Mouse (Mus musculus): ENCODE measurements around the gene Urad. TPM values are rescaled to one million over a fixed set of nuclear protein-coding genes. Genes with fewer than 3 reads are reported as not detected.

Urad gene
- not detected in 2 replicates for polyA plus RNA-seq (2015; fragmentation: Nextera tagmentation; extraction: Ambion mirVana)

DNA sequence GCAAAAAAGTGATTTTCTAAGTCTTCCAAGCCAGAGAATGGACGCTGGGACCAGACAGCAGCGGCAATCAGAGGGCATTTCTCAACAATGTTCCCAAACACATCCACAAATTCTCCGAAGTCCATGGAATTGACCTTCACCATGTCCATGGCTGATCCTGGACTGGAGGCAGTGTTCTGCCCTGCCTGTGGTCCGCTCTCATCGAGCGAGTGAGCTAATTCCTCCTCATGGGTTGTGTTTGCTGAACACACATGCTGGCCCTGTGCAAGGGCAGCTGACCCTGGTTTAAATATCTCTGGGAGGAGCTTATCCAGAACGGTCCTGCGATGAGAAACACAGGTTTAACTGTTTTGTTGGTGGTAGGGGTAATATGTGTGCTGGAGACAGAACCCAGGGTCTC, at the start of gene Urad:
Gene Urad, minus strand, starts transcription at position 258 of the 400 bp plus-strand sequence.
- Histone ChIP-seq H3K4me3 (ENCODE audit: low read length) (no peak within 1 kb of the TSS), H3K27ac (ENCODE audit: low read length) (no peak within 1 kb of the TSS), H3K4me1 (ENCODE audit: insufficient read depth, low read length) (no peaks in the 10 kb centered on the region; the same call in 1 of the 2 replicates), H3K9ac (replicated peaks; ENCODE audit: low read length) (no peak within 1 kb of the TSS), H3K27me3 (ENCODE audit: insufficient read depth, low read length) (peaks cover 51% of the 10 kb centered on the region), H3K36me3 (ENCODE audit: insufficient read depth, low read length) (no peaks in the 10 kb centered on the region), H3K4me2 (replicated peaks; ENCODE audit: low read depth, low read length) (no peak within 1 kb of the TSS), H3K9me3 (ENCODE audit: low read length) (no peaks in the 10 kb centered on the region)
- WGBS = 71% methylated on average over 8 of the region's 8 CpGs
- no peak for ATAC-seq (ENCODE audit: low FRiP score, low TSS enrichment)

DNA sequence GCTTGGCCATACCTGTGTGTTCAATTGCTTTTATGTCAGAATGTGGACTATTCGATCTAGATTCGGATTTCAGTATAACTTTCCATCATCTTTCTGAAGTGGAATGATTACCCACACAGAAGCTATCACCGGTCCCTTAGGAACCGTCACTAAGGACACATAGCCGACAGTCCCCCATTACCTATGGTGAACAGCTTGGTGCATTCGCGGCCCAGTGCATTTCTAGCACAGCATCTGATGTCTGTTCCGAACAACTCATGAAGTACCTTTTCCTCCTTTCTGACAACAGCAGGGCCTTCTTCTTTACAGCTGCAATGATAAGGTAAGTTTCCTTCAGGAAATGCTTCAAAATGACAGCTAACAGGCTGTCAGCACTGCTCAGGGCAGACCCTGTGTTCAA, 48.0 kb upstream of the Urad start:
- Histone ChIP-seq H3K27me3 (ENCODE audit: insufficient read depth, low read length) (no peaks in the 10 kb centered on the region), H3K9me3 (ENCODE audit: low read length) (no peaks in the 10 kb centered on the region), H3K9ac (replicated peaks; ENCODE audit: low read length) (no peak overlapping the region), H3K27ac (ENCODE audit: low read length) (no peak overlapping the region), H3K36me3 (ENCODE audit: insufficient read depth, low read length) (no peaks in the 10 kb centered on the region), H3K4me1 (ENCODE audit: insufficient read depth, low read length) (no peaks in the 10 kb centered on the region), H3K4me3 (ENCODE audit: low read length) (no peak overlapping the region), H3K4me2 (replicated peaks; ENCODE audit: low read depth, low read length) (no peak overlapping the region)
- no peak for ATAC-seq (ENCODE audit: low FRiP score, low TSS enrichment)
- WGBS = 86% methylated on average over 8 of the region's 8 CpGs

- no peaks in the 10 kb centered on the region for H3K27me3 ChIP-seq (ENCODE audit: insufficient read depth, low read length)
- no peaks in the 10 kb centered on the region for H3K9me3 ChIP-seq (ENCODE audit: low read length)
- H3K27ac ChIP-seq (ENCODE audit: low read length) = no peak overlapping the region
- H3K4me1 ChIP-seq (ENCODE audit: insufficient read depth, low read length) = no peaks in the 10 kb centered on the region
- ATAC-seq (ENCODE audit: low FRiP score, low TSS enrichment) = no peak
- H3K4me3 ChIP-seq (ENCODE audit: low read length) = no peak overlapping the region
- no peak overlapping the region for H3K9ac ChIP-seq (replicated peaks; ENCODE audit: low read length)
- H3K4me2 ChIP-seq (replicated peaks; ENCODE audit: low read depth, low read length) = no peak overlapping the region
- no peaks in the 10 kb centered on the region for H3K36me3 ChIP-seq (ENCODE audit: insufficient read depth, low read length)
- WGBS = 90% methylated on average over 6 of the region's 6 CpGs
Measured at GRCm38 (mm10) chr5:147368221-147368620, 46.0 kb upstream of the Urad start.

DNA sequence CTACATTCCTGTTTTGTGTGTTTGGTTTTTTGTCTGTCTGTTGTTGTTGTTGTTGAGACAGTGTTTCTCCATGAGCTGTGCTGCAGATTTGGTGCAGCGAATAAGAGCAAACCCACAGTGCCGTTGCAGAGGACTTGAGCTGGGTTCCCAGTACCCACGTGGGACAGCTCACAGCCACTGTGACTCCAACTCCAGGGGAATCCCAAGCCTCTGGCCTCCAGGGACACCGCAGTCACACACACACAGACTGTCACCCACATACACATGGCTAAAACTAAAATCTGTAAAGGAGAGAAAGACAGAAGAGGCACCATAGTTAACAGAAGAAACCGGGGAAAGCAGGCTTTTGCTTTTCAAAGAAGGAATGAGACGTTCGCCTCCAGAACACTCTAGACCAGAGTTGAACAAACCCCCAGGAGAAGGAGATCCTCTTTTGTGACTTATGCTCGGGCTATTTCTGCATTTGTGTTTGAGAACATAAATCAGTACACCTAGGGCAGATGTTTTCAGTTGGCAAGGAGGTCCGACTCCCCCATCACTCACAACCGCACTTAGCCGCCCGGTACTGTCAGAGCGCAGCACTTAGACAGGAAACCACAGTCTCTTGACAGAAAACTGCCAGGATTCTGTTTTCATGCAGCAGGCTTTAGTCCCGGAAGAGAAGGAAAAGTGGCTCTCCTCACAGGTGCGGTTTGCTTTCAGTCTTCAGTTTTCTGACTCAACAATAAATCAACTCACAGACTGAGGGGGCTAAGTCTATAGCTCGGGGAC, 43.9 kb upstream of the Urad start:
- Histone ChIP-seq H3K4me2 (replicated peaks; ENCODE audit: low read depth, low read length) (no peak overlapping the region; the same call in 1 of the 2 replicates), H3K27me3 (ENCODE audit: insufficient read depth, low read length) (no peaks in the 10 kb centered on the region), H3K9ac (replicated peaks; ENCODE audit: low read length) (no peak overlapping the region), H3K36me3 (ENCODE audit: insufficient read depth, low read length) (no peaks in the 10 kb centered on the region), H3K27ac (ENCODE audit: low read length) (no peak overlapping the region), H3K4me1 (ENCODE audit: insufficient read depth, low read length) (no peaks in the 10 kb centered on the region), H3K4me3 (ENCODE audit: low read length) (no peak overlapping the region), H3K9me3 (ENCODE audit: low read length) (no peaks in the 10 kb centered on the region)
- ATAC-seq (ENCODE audit: low FRiP score, low TSS enrichment) = no peak
- 34% methylated on average over 16 of the region's 16 CpGs for WGBS

- Histone ChIP-seq H3K9me3 (ENCODE audit: low read length) (no peaks in the 10 kb centered on the region), H3K36me3 (ENCODE audit: insufficient read depth, low read length) (no peaks in the 10 kb centered on the region), H3K9ac (replicated peaks; ENCODE audit: low read length) (no peak overlapping the region), H3K4me2 (replicated peaks; ENCODE audit: low read depth, low read length) (no peak overlapping the region), H3K4me3 (ENCODE audit: low read length) (no peak overlapping the region), H3K27me3 (ENCODE audit: insufficient read depth, low read length) (no peaks in the 10 kb centered on the region), H3K27ac (ENCODE audit: low read length) (no peak overlapping the region), H3K4me1 (ENCODE audit: insufficient read depth, low read length) (no peaks in the 10 kb centered on the region)
- WGBS = 65% methylated on average over 12 of the region's 12 CpGs
- no peak for ATAC-seq (ENCODE audit: low FRiP score, low TSS enrichment)
Measured at GRCm38 (mm10) chr5:147363054-147363453, 40.8 kb upstream of the Urad start.

DNA sequence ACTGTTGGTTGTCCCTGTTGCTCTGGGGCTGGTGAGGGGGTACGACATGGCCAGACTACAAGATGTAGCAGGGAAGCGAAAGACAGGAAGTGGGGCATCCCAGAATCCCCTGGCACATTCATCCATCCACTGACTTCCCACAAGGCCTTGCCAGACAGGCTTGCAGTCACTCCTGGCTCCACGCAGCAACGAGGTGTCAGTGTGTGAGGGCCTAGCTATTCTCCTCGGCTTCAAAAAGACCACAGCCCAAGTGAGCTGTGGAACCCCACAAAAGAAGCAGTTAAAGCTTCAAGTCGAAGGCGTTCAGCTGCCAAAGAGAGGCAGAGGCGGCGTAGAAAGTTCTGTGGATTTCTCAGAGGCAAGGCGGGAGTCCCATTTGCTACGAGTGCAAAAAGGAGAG, 36.2 kb upstream of the Urad start:
- Histone ChIP-seq H3K4me3 (ENCODE audit: low read length) (no peak overlapping the region), H3K36me3 (ENCODE audit: insufficient read depth, low read length) (no peaks in the 10 kb centered on the region), H3K9ac (replicated peaks; ENCODE audit: low read length) (no peak overlapping the region), H3K9me3 (ENCODE audit: low read length) (no peaks in the 10 kb centered on the region), H3K27ac (ENCODE audit: low read length) (no peak overlapping the region), H3K27me3 (ENCODE audit: insufficient read depth, low read length) (no peaks in the 10 kb centered on the region), H3K4me1 (ENCODE audit: insufficient read depth, low read length) (no peaks in the 10 kb centered on the region), H3K4me2 (replicated peaks; ENCODE audit: low read depth, low read length) (no peak overlapping the region)
- WGBS = 89% methylated on average over 11 of the region's 11 CpGs
- ATAC-seq (ENCODE audit: low FRiP score, low TSS enrichment) = no peak

- H3K4me2 ChIP-seq (replicated peaks; ENCODE audit: low read depth, low read length) = no peak overlapping the region
- no peak for ATAC-seq (ENCODE audit: low FRiP score, low TSS enrichment)
- H3K9ac ChIP-seq (replicated peaks; ENCODE audit: low read length) = no peak overlapping the region
- H3K9me3 ChIP-seq (ENCODE audit: low read length) = no peaks in the 10 kb centered on the region
- 53% methylated on average over 3 of the region's 3 CpGs for WGBS
- no peaks in the 10 kb centered on the region for H3K36me3 ChIP-seq (ENCODE audit: insufficient read depth, low read length)
- H3K4me3 ChIP-seq (ENCODE audit: low read length) = no peak overlapping the region
- no peaks in the 10 kb centered on the region for H3K4me1 ChIP-seq (ENCODE audit: insufficient read depth, low read length)
- H3K27me3 ChIP-seq (ENCODE audit: insufficient read depth, low read length) = no peaks in the 10 kb centered on the region
- H3K27ac ChIP-seq (ENCODE audit: low read length) = no peak overlapping the region
Measured at GRCm38 (mm10) chr5:147357536-147357935, 35.3 kb upstream of the Urad start.

GRCm38 (mm10) chr5:147356260-147357055, 34.2 kb upstream of the Urad start:
- Histone ChIP-seq H3K4me3 (ENCODE audit: low read length) (no peak overlapping the region), H3K27me3 (ENCODE audit: insufficient read depth, low read length) (no peaks in the 10 kb centered on the region), H3K4me2 (replicated peaks; ENCODE audit: low read depth, low read length) (no peak overlapping the region), H3K27ac (ENCODE audit: low read length) (no peak overlapping the region), H3K36me3 (ENCODE audit: insufficient read depth, low read length) (no peaks in the 10 kb centered on the region), H3K9ac (replicated peaks; ENCODE audit: low read length) (no peak overlapping the region), H3K4me1 (ENCODE audit: insufficient read depth, low read length) (no peaks in the 10 kb centered on the region), H3K9me3 (ENCODE audit: low read length) (no peaks in the 10 kb centered on the region)
- no peak for ATAC-seq (ENCODE audit: low FRiP score, low TSS enrichment)
- WGBS = 90% methylated on average over 13 of the region's 13 CpGs

DNA sequence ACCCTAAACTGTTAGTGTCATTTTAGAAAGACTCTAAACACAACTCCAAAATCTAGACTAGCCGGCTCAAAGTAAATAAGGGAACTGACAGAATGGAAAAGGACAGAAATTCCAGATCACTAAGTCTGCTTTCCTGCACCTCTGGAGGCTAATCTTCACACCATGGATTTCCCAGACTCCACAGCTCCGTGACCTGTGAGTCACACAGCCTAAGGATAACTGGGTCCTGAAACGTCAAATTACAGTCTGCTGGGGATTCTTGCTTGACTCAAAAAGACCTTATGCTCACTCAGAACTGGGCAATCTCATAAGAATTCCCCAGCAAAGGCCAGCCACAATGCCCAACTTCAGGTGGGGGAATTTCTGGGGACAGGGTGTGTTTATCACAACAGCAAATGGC, 33.5 kb upstream of the Urad start:
- no peak overlapping the region for H3K4me3 ChIP-seq (ENCODE audit: low read length)
- 65% methylated on average over 3 of the region's 3 CpGs for WGBS
- no peaks in the 10 kb centered on the region for H3K9me3 ChIP-seq (ENCODE audit: low read length)
- no peak overlapping the region for H3K9ac ChIP-seq (replicated peaks; ENCODE audit: low read length)
- H3K27ac ChIP-seq (ENCODE audit: low read length) = no peak overlapping the region
- H3K36me3 ChIP-seq (ENCODE audit: insufficient read depth, low read length) = no peaks in the 10 kb centered on the region
- H3K27me3 ChIP-seq (ENCODE audit: insufficient read depth, low read length) = no peaks in the 10 kb centered on the region
- no peak for ATAC-seq (ENCODE audit: low FRiP score, low TSS enrichment)
- no peaks in the 10 kb centered on the region for H3K4me1 ChIP-seq (ENCODE audit: insufficient read depth, low read length)
- no peak overlapping the region for H3K4me2 ChIP-seq (replicated peaks; ENCODE audit: low read depth, low read length)

DNA sequence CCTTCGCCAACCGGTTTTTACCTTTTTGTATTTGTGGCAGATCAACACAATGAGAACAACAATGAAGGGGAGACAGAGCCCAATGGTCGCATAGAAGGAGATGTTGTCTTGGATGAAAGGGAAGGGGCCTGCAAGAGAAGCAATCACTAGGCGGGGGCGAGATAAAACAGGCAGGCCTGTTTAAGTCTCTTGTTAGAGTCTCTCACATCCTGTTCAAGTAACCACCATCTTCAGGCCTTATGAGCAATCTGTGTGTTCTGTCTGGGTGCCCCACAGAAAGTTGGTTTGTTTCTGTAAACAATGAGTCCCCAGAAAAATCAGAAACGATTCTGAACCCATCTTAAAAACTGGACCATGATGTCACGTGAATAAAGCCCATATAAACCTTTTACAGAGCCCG, 32.7 kb upstream of the Urad start:
- Histone ChIP-seq H3K4me1 (ENCODE audit: insufficient read depth, low read length) (no peaks in the 10 kb centered on the region), H3K27ac (ENCODE audit: low read length) (no peak overlapping the region), H3K4me2 (replicated peaks; ENCODE audit: low read depth, low read length) (no peak overlapping the region), H3K9me3 (ENCODE audit: low read length) (no peaks in the 10 kb centered on the region), H3K36me3 (ENCODE audit: insufficient read depth, low read length) (no peaks in the 10 kb centered on the region), H3K4me3 (ENCODE audit: low read length) (no peak overlapping the region), H3K9ac (replicated peaks; ENCODE audit: low read length) (no peak overlapping the region), H3K27me3 (ENCODE audit: insufficient read depth, low read length) (no peaks in the 10 kb centered on the region)
- no peak for ATAC-seq (ENCODE audit: low FRiP score, low TSS enrichment)
- 84% methylated on average over 8 of the region's 8 CpGs for WGBS

Data from kidney, embryonic 16.5 days (tissue).